Mouse (Mus musculus) lung, postnatal 0 days (tissue): ENCODE data around the gene Sar1a.

ENCODE experiments used
- CTCF ChIP-seq: IDR thresholded peaks from 2 replicates; pipeline ENCODE4 v1.5.1; 2016; ENCODE audit warnings: antibody characterized with exemption, mild to moderate bottlenecking
- EP300 ChIP-seq: IDR thresholded peaks from 2 replicates; pipeline ENCODE4 v1.6.1; 2016; ENCODE audit warnings: antibody characterized with exemption, mild to moderate bottlenecking, control low read depth

- TF ChIP-seq CTCF (no peak), EP300 (no peak)
Measured at GRCm38 (mm10) chr10:61720331-61720730, 40.2 kb downstream of the Sar1a start.
